Mouse (Mus musculus): Measurements from ENCODE around the gene Epb41l5.

- no peak for TF ChIP-seq CTCF (IDR thresholded peaks at IDR 0.05; ENCODE audit: low read depth)
- TF ChIP-seq EP300 (IDR thresholded peaks at IDR 0.05; ENCODE audit: low read depth), result no peak
Measured at GRCm38 (mm10) chr1:119596954-119597480, 51.8 kb downstream of the Epb41l5 start.
